Comparison of ENCODE assay signal across 38 mouse cellular contexts in genomic region chr13:27730286-27730959, GRCm38 (mm10). TPM values are rescaled to one million over a fixed set of nuclear protein-coding genes. Genes with fewer than 3 reads are reported as not detected.
"Had no signal": no experiment of that assay in that cellular context is flagged by ENCODE, and none has a peak within 500 bp of the region (broad histone marks: within the 10 kb centered on the region; RNA-seq: fewer than 3 reads in every experiment).

No protein-coding gene starts in this region.

RNA-seq across cellular contexts. Expression of gene Prl7d1, which starts 13.9 kb away (rescaled TPM):
- total RNA-seq: gastrocnemius, adult 8-10 months; gastrocnemius, postnatal 14 days; gastrocnemius, postnatal 36 days; heart, adult 2 months; heart, postnatal 14 days; heart, postnatal 36 days; hematopoietic stem cell, adult 5-6 weeks; hindbrain, postnatal 0 days; layer of hippocampus, adult 18-20 months; layer of hippocampus, adult 8-10 months; layer of hippocampus, postnatal 14 days; layer of hippocampus, postnatal 36 days; left cerebral cortex, adult 18-20 months; left cerebral cortex, adult 8-10 months; left cerebral cortex, postnatal 10 days; left cerebral cortex, postnatal 25 days; left cerebral cortex, postnatal 4 days; liver, adult 2 months had no signal
- polyA plus RNA-seq: gonadal fat pad, adult 2 months; heart, adult 2 months; heart, embryonic 11.5 days; heart, embryonic 13.5 days; heart, embryonic 15.5 days; heart, postnatal 0 days; hindbrain, embryonic 11.5 days; hindbrain, embryonic 13.5 days; hindbrain, embryonic 15.5 days; hindbrain, postnatal 0 days; intestine, embryonic 14.5 days; intestine, embryonic 16.5 days; kidney, adult 2 months; kidney, embryonic 15.5 days; kidney, postnatal 0 days; large intestine, adult 2 months; limb, embryonic 11.5 days; limb, embryonic 13.5 days; limb, embryonic 15.5 days; liver, adult 2 months; liver, embryonic 12.5 days; liver, embryonic 14.5 days; liver, embryonic 16.5 days had no signal

RNA-seq across cellular contexts. Expression of gene Prl7c1, which starts 50.2 kb away (rescaled TPM):
- total RNA-seq: gastrocnemius, adult 8-10 months; gastrocnemius, postnatal 14 days; gastrocnemius, postnatal 36 days; heart, adult 2 months; heart, postnatal 14 days; heart, postnatal 36 days; hematopoietic stem cell, adult 5-6 weeks; hindbrain, postnatal 0 days; layer of hippocampus, adult 18-20 months; layer of hippocampus, adult 8-10 months; layer of hippocampus, postnatal 14 days; layer of hippocampus, postnatal 36 days; left cerebral cortex, adult 18-20 months; left cerebral cortex, adult 8-10 months; left cerebral cortex, postnatal 10 days; left cerebral cortex, postnatal 25 days; left cerebral cortex, postnatal 4 days; liver, adult 2 months had no signal
- polyA plus RNA-seq: gonadal fat pad, adult 2 months; heart, adult 2 months; heart, embryonic 11.5 days; heart, embryonic 13.5 days; heart, embryonic 15.5 days; heart, postnatal 0 days; hindbrain, embryonic 11.5 days; hindbrain, embryonic 13.5 days; hindbrain, embryonic 15.5 days; hindbrain, postnatal 0 days; intestine, embryonic 14.5 days; intestine, embryonic 16.5 days; kidney, adult 2 months; kidney, embryonic 15.5 days; kidney, postnatal 0 days; large intestine, adult 2 months; limb, embryonic 11.5 days; limb, embryonic 13.5 days; limb, embryonic 15.5 days; liver, adult 2 months; liver, embryonic 12.5 days; liver, embryonic 14.5 days; liver, embryonic 16.5 days had no signal
